Mouse (Mus musculus): ENCODE results near the gene Mrps6. TPM values are rescaled to one million over a fixed set of nuclear protein-coding genes. Genes with fewer than 3 reads are reported as not detected.

The Mrps6 gene
- total RNA-seq (2015) (28.2 and 30.8 TPM in 2 replicates), total RNA-seq (2017) (24.7 and 29.2 TPM in 2 replicates)

- ATAC-seq (replicated peaks; ENCODE audit: poor library complexity), result peak; percentile 77
Observed at GRCm38 (mm10) chr16:92057852-92058643, at the start of gene Mrps6, which contains the start of the genes Gm49711 and Slc5a3. Mrps6 (plus strand) TSS chr16:92058270. Gm49711 (plus strand) TSS chr16:92058316. Slc5a3 (plus strand) TSS chr16:92058322.

GRCm38 (mm10) chr16:92009586-92009985 lies 48.5 kb upstream of the Mrps6 start:
- ATAC-seq (replicated peaks; ENCODE audit: poor library complexity), result no peak

GRCm38 (mm10) chr16:92016792-92017191 lies 41.3 kb upstream of the Mrps6 start:
- peak; percentile 40 for ATAC-seq (replicated peaks; ENCODE audit: poor library complexity)

GRCm38 (mm10) chr16:92019141-92020118 lies 38.6 kb upstream of the Mrps6 start:
- peak; percentile 58 for ATAC-seq (replicated peaks; ENCODE audit: poor library complexity)

GRCm38 (mm10) chr16:92021656-92022400 lies 36.2 kb upstream of the Mrps6 start:
- peak; percentile 37 for ATAC-seq (replicated peaks; ENCODE audit: poor library complexity)

GRCm38 (mm10) chr16:92022494-92023283 lies 35.4 kb upstream of the Mrps6 start:
- ATAC-seq (replicated peaks; ENCODE audit: poor library complexity), result no peak

GRCm38 (mm10) chr16:92033286-92033685 lies 24.8 kb upstream of the Mrps6 start:
- ATAC-seq (replicated peaks; ENCODE audit: poor library complexity), result no peak

GRCm38 (mm10) chr16:92034676-92035075 lies 23.4 kb upstream of the Mrps6 start:
- ATAC-seq (replicated peaks; ENCODE audit: poor library complexity), result no peak

- no peak for ATAC-seq (replicated peaks; ENCODE audit: poor library complexity)
Observed at GRCm38 (mm10) chr16:92036701-92037100, 21.4 kb upstream of the Mrps6 start.

- peak; percentile 88 for ATAC-seq (replicated peaks; ENCODE audit: poor library complexity)
Observed at GRCm38 (mm10) chr16:92037891-92038607, 20.0 kb upstream of the Mrps6 start.

- no peak for ATAC-seq (replicated peaks; ENCODE audit: poor library complexity)
Observed at GRCm38 (mm10) chr16:92039421-92039820, 18.6 kb upstream of the Mrps6 start.

GRCm38 (mm10) chr16:92039966-92040365 lies 18.1 kb upstream of the Mrps6 start:
- ATAC-seq (replicated peaks; ENCODE audit: poor library complexity), result no peak

- no peak for ATAC-seq (replicated peaks; ENCODE audit: poor library complexity)
Observed at GRCm38 (mm10) chr16:92051777-92052310, 6.2 kb upstream of the Mrps6 start.

- ATAC-seq (replicated peaks; ENCODE audit: poor library complexity), result no peak
Observed at GRCm38 (mm10) chr16:92052569-92052968, 5.5 kb upstream of the Mrps6 start.

- no peak for ATAC-seq (replicated peaks; ENCODE audit: poor library complexity)
Observed at GRCm38 (mm10) chr16:92056711-92057110, 1.4 kb upstream of the Mrps6 start.

GRCm38 (mm10) chr16:92057456-92057851 lies 616 bp upstream of the Mrps6 start:
- ATAC-seq (replicated peaks; ENCODE audit: poor library complexity), result no peak; the same call in 1 of the 2 replicates

GRCm38 (mm10) chr16:92058644-92059620 lies 862 bp downstream of the Mrps6 start:
- no peak for ATAC-seq (replicated peaks; ENCODE audit: poor library complexity)

GRCm38 (mm10) chr16:92060213-92060612 lies 2.1 kb downstream of the Mrps6 start:
- ATAC-seq (replicated peaks; ENCODE audit: poor library complexity), result no peak

Data from megakaryocyte progenitor cell, adult 5-6 weeks (primary cell).